Mouse (Mus musculus) spleen, adult 2 months (tissue): ENCODE results near the gene Dapk2.

Experiments used
- CTCF ChIP-seq: fragments of 200-500 bp; IDR thresholded peaks from 2 replicates; pipeline ENCODE4 v1.5.1; 2011; ENCODE audit warnings: mild to moderate bottlenecking, inconsistent platforms; ENCODE audit not compliant: insufficient read depth, insufficient read length, insufficient replicate concordance; ENCODE audit errors: extremely low read depth
- POLR2A ChIP-seq: fragments of 200-500 bp; IDR thresholded peaks from 2 replicates; pipeline ENCODE4 v1.6.1; 2011; ENCODE audit warnings: low read depth, low read length, inconsistent platforms

- no peak for TF ChIP-seq CTCF
- no peak for TF ChIP-seq POLR2A
These were observed 2.5 kb upstream of the Dapk2 start for GRCm38 (mm10) chr9:66155534-66155933.
